Mouse (Mus musculus): ENCODE measurements at regions not wholly inside any gene's neighbourhood (a gene's known extent, or its start where the extent isn't known, plus 50 kb on each side); places are given as distances from the start of the nearest gene placed in this dataset.

GRCm38 (mm10) chr3:147283724-147284123 is 431.6 kb downstream of the Ttll7 start:
- DNase-seq, result no peak

DNA sequence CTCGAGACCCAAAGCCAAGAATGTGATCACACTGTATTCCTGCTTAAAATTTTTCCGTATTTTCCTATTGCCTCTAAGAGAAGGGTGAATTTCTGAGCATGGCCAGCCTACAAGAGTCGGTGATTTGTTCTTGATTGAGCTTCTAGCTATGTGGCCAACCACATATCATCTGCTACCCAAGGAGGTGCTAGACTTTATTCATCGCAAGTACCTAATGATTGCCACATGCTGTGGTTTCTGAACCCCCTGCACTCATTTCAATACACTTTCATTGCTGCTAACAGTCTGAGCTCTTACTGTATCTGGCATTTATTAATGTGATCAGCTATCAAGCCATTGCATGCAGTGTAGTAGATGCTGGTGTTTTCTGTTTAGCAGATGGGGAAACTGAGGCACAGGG is 432.2 kb downstream of the Ttll7 start:
- DNase-seq, result no peak

DNA sequence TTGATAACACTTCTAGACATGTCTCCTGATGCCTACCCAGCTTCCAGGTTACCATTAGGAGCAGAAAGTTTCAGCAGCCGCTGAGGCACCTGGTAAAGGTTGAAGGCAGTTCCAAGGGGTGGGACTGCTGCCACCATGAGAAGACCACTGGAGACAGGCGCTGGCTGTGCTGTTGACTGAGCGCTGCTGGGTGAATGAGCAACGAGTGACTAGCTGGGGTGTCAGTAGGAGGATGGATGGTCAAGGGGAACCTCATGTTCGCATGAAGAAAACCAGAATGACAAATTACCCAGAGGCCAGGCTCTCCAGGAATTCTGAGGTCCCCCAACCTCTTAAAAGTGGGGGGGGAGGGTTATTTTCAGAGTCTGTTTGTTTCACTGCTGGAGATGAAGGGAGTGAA is 433.3 kb downstream of the Ttll7 start:
- DNase-seq, result peak; percentile 9

DNA sequence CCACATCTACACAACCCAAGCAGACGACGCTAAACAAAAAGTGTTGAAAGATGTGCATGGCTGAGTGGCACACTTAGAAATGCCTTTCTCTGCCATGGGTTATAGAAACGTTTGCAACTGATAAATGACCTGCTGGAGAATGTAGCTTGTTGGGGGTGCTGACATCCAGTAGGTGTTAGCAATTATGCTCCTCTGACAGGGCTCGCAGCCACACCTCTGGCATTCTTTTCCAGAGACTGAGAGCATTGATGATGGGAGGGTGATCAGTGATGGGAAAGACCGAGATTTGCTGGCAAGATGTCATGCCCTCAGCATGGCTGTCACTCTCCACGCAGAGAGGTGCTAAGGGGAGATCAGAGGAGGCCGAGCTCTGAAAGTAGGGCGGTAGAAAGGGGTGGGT is 435.3 kb downstream of the Ttll7 start:
- no peak for DNase-seq

- DNase-seq, result no peak
Observed at GRCm38 (mm10) chr3:147291696-147292327, 439.6 kb downstream of the Ttll7 start.

DNA sequence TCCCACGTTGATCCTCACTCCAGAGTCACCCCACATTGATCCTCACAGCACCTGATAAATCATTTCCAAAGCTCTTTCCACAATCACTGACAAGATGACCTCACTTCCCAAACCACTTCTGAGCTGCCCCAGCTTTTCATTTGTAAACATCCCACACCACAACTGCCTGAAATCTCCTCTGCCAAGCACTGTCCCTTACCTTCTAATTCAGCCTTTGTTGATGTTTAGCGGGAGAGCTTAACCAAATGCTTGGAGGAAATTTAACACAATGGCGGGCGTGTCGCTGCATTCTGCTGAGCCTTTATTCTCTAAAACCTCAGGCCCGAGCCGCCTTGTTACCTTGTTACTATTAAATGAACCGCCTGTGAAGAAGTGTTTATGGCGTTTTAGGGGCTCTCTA is 445.9 kb downstream of the Ttll7 start:
- DNase-seq, result peak; percentile 15

DNA sequence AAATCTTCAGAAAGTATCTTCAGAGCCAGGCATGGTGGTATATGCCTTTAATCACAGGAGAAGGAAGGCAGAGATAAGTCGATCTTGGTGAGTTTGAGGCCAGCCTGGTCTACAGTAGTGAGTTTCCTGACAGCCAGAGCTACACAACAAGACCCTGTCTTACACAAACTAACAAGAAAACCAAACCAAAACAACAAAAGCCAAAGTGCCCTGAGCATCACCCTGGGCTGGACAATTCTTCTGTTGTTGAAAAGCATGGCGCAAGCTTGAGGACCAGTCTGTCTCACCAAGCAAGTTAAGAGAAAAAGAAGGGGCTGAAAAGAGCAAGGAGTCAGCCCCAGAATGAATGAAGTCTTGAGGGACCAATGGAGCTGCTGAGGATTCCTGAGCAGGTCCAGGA is 473.4 kb downstream of the Ttll7 start:
- no peak for DNase-seq

- no peak for DNase-seq
Observed at GRCm38 (mm10) chr3:147334301-147334700, 482.1 kb downstream of the Ttll7 start.

GRCm38 (mm10) chr3:147335286-147335685 is 483.1 kb downstream of the Ttll7 start:
- DNase-seq, result peak; percentile 41

GRCm38 (mm10) chr3:147339427-147339826 is 487.3 kb downstream of the Ttll7 start:
- no peak for DNase-seq

DNA sequence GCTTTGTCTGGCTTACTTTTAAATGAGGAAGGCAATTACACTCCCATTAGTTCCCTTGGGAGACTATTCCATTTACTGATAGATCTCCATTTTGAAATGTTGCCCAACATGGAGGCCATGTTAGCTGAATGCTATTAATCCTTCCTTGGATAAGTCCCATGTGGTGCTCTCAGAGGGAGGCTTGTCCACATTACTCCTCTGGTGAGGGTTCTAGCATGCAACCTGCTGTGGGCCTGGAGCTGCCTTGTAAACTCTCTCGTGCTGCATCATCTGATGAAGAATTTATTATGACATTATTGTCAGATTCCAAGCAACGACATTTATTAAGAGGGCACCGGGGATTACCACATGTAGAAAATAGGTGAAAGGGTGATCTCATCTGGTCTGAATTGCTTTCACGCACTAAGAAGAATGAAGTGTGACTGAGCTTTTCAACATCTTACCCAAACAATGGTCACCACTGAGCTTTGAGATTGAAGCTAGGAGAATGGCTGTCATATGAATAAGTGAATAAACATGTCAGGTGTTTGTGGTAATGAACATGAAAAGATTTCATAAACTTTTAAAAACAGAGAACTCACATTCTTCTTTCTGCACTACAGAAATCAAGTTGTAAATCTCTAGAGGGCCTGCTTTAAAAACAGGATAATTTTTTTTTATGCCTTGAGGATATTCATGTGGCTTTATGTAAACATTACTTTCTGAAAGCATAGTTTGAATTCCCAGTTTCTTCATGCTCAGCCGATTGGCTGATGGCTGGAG is 495.3 kb downstream of the Ttll7 start:
- DNase-seq, result peak; percentile 20

DNA sequence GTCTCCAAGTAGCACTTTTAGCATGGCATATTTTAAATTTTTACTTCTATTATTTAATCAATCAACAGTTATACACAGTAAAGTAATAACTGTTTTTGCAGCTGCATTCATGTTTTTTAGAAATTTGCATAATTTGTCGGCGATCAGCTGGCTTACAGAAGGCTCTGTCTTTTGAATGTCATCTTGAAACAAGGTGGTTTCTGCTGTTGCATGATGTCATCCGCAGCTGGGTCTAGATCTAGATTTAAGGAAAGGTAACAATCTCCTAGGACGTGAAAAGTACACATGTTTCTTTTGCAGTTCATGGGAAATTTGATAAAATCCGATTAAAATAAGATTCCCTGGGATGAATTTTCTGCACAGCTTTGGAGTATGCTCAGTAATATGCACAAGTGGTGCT is 534.9 kb downstream of the Ttll7 start:
- DNase-seq, result no peak

GRCm38 (mm10) chr3:147398298-147398697 is 546.1 kb downstream of the Ttll7 start:
- peak; percentile 22 for DNase-seq

DNA sequence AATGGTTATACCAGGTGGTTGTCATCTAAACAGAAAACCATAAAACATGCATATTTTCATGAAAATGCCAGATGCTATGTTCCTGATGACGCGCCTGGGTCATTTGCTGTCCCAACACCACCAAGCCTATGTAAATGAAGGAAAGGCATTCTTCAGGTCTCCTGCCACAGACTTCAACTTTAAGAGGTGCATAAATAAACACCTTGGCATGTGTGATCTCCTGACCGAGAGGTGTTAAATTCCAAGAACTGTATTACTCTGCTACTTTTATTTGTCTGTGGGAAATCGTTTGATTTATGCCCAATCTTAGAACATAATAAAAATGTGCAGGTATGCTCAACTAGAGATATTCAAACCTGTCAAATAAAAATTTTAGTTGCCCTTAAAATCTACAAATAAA is 560.1 kb downstream of the Ttll7 start:
- DNase-seq, result no peak

GRCm38 (mm10) chr3:147416926-147417325 is 564.8 kb downstream of the Ttll7 start:
- DNase-seq, result no peak

- DNase-seq, result no peak
Observed at GRCm38 (mm10) chr3:147419129-147419528, 567.0 kb downstream of the Ttll7 start.

- DNase-seq, result no peak
Observed at GRCm38 (mm10) chr3:147422196-147422595, 570.0 kb downstream of the Ttll7 start.

DNA sequence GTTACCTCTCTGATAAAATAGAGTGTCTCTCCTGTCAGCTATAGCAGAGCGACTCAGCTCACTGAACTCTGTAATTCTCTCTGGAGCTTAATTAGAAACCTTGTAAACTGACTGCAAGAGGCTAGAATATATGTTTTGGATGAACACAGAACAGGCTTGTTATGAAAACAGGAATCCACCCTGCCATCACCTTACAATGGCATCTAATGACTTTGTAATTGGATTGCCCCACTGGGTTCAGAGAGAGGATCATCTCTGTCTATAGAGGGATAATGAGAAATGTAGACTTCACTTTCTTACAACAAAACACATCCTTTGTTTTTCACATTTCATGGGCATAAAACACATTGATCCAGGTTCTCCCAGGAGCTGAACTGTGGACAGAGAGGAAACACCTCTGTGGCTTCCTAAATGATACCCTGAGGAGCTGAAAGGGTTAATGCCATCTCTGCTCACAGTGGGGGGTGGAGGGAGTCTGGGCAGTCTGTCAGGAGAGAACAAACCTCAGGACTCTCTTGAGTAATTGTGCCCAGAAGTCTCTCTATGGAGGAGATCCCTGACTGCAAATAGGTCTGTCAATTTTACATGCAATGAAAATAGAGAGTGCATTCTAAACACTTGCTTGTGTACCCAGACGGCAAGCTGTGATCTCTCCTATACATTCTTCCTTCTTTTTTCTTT is 571.9 kb downstream of the Ttll7 start:
- DNase-seq, result peak; percentile 46

- no peak for DNase-seq
Observed at GRCm38 (mm10) chr3:147428837-147429236, 576.7 kb downstream of the Ttll7 start.

GRCm38 (mm10) chr3:147442925-147443690 is 590.9 kb downstream of the Ttll7 start:
- no peak for DNase-seq

DNA sequence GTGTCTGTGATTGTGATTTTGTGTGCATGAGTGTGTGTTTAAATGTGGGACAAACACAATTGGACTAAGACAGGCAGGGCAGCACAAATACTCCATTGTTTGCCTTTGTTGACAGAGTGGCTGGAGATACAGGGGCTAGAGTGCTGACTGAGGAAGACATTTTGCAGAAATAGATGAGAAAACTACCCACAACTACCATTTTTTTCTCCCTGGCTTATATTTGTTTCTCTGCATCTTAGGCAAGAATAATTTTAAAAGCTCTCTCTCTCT is 591.5 kb downstream of the Ttll7 start:
- DNase-seq, result no peak

DNA sequence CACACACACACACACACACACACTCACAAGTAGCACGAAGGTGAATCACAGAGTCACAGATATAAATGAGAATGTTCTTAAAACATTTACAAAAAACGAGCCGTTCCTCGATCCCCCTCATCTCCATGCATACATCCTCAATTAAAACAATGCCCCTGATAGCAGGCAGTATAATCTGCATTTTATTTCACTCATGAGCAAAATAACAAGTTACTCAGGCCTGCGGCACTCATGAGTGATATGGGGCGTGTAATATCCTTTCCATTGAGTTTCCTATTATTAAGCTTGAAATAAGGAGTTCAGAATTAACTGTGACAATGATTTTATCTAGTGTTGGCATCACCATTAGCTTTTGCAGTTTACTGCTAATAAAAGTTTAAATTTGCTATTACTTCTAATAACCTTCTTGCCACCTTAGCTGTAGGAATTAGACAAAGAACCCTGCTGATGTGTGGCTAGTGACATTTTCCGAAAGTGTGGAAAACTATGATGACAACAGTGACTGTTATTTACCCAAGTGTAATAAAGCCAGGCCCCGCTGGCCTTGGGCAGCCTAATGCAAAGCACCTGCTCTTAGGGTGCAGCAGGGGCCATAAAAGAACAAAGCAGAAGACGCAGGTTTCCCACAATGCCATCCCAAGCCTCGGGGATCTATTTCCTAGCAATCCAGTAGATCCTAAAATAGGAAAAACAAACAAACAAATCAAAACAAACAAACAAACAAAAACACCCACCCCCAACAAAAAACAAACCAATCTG is 592.0 kb downstream of the Ttll7 start:
- peak; percentile 27 for DNase-seq

All from embryo, embryonic 11 days (tissue).